Mouse (Mus musculus) forebrain, embryonic 13.5 days (tissue): ENCODE measurements around the gene Acrbp. TPM values are rescaled to one million over a fixed set of nuclear protein-coding genes. Genes with fewer than 3 reads are reported as not detected.
A peak's percentile ranks its signal among the peaks of the same experiment; 100 is the strongest.
"Not testable (repeated sequence)": the region's sequence is repeated elsewhere in the genome, so short reads cannot be mapped to it uniquely, and the experiment has no call there.

Experiments used
- ATAC-seq: fragments of 200-750 bp; cut with Nextera tagmentation; 2 replicates; pipeline ENCODE4 v1.8.0; 2017
- H3K27ac ChIP-seq: fragments of 300-500 bp; sonication (generic); 2 replicates; pipeline ENCODE4 v1.5.1; 2015; ENCODE audit warnings: inconsistent platforms, mild to moderate bottlenecking, moderate library complexity
- H3K27me3 ChIP-seq: fragments of 300-500 bp; sonication (generic); 2 replicates; pipeline ENCODE4 v1.6.1; 2015; ENCODE audit warnings: mild to moderate bottlenecking, inconsistent platforms
- H3K36me3 ChIP-seq: fragments of 300-500 bp; sonication (generic); 2 replicates; pipeline ENCODE4 v1.6.1; 2015; ENCODE audit warnings: mild to moderate bottlenecking, inconsistent platforms; ENCODE audit not compliant: poor library complexity, severe bottlenecking
- H3K4me1 ChIP-seq: fragments of 300-500 bp; sonication (generic); 2 replicates; pipeline ENCODE4 v1.6.1; 2015; ENCODE audit warnings: inconsistent platforms
- H3K4me2 ChIP-seq: fragments of 300-500 bp; sonication (generic); 2 replicates; pipeline ENCODE4 v1.6.1; 2015; ENCODE audit warnings: inconsistent platforms, mild to moderate bottlenecking, moderate library complexity
- H3K4me3 ChIP-seq: fragments of 300-500 bp; sonication (generic); 2 replicates; pipeline ENCODE4 v1.5.1; 2015; ENCODE audit warnings: mild to moderate bottlenecking, inconsistent platforms
- H3K9ac ChIP-seq: fragments of 300-500 bp; sonication (generic); 2 replicates; pipeline ENCODE4 v1.6.1; 2015; ENCODE audit warnings: mild to moderate bottlenecking, inconsistent platforms
- H3K9me3 ChIP-seq: fragments of 300-500 bp; sonication (generic); replicated peaks from 2 replicates; pipeline ENCODE4 v1.6.1; 2016; ENCODE audit warnings: inconsistent platforms
- WGBS: fragments of 180-500 bp; shearing (Covaris S2); methylation state at CpG from one replicate; pipeline ENCODE4 v1.1.7; 2015; 5-methylcytosine and 5-hydroxymethylcytosine counted together
- polyA plus RNA-seq: library from polyadenylated mRNA; unstranded; fragments of >200 nt; fragmentation: Nextera tagmentation; extraction: Ambion mirVana; gene quantifications from 2 replicates; pipeline ENCODE4 v1.2.1, GENCODE M21; 2015

Acrbp gene
- 19.1 and 20.9 TPM in 2 replicates for polyA plus RNA-seq

DNA sequence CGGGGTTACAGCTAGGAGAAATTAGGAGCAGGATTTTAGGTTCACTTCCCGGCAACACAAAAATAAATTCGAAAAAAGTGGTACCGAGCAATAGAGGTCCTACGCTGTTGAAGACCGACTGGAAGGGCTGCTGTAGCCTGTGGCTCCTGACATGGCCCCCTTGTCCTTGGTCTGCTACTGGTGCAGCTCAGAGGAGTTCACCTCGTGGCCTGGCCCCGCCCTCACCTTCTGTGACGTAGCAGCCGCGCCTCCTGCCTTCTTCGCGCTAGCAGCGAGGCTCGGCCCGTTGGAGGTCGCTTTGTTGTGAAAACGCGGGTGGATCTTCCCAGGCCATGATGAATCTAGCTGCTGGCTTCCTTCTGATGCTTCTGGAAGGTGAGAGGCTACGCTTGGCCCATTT, at the start of gene Acrbp:
TSS of gene Acrbp (plus strand) at position 12 of the 400 bp plus-strand sequence.
- Histone ChIP-seq H3K36me3 (peaks cover 94% of the 10 kb centered on the region), H3K4me1 (no peaks in the 10 kb centered on the region), H3K4me2 (no peak within 1 kb of the TSS), H3K9me3 (no peaks in the 10 kb centered on the region), H3K4me3 (no peak within 1 kb of the TSS), H3K9ac (peak within 1 kb of the TSS; percentile 16; the same call in 1 of the 2 replicates), H3K27me3 (no peaks in the 10 kb centered on the region), H3K27ac (no peak within 1 kb of the TSS; the same call in 1 of the 2 replicates)
- no peak; the same call in 1 of the 2 replicates for ATAC-seq
- 34% methylated on average over 20 of the region's 20 CpGs for WGBS

DNA sequence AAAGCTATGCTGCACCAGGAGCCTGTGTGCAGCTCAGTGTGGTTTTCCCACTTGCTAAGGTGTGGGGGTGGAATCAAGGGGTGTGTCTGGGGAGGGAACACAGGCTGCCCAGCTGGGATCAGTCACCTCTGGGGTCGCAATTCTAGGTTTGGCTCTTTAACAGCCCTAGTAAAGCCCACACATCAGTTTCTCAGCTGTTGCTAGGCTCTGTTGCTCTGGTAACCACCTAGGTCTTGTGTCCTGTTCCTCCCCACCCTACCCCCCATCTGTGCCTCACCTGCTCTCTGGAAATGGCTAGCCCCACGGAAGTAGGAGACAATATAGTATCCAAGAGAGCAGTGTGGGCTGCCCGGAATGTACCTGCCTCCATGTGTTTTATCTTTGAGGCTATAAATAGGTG, 45.8 kb upstream of the Acrbp start:
- H3K4me2 ChIP-seq = no peak overlapping the region
- H3K27ac ChIP-seq = no peak overlapping the region
- ATAC-seq = no peak
- no peak overlapping the region for H3K9ac ChIP-seq
- peaks cover 12% of the 10 kb centered on the region for H3K4me1 ChIP-seq
- 58% methylated on average over 3 of the region's 3 CpGs for WGBS
- no peak overlapping the region for H3K4me3 ChIP-seq
- H3K27me3 ChIP-seq = peaks cover 45% of the 10 kb centered on the region
- H3K9me3 ChIP-seq = no peaks in the 10 kb centered on the region
- no peaks in the 10 kb centered on the region for H3K36me3 ChIP-seq

DNA sequence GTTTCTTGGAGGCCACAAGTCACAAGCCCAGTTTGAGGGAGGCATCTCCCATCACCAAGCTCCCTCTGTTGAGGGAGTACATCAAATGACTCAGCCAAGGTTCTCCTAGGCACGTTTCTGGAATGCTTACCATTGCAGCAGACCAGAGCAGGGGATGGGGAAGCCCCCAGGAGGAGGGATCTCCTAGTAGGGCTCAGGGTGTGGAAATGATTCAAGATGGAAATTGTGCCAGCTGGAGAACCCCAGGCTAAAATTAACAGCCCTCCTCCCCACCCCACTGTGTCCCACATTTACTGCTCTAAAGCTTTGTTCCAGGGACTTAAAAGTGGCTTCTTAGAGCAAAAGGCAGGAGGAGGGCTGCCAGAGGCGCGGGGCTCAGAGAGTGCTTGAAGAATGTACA, 44.4 kb upstream of the Acrbp start:
- 35% methylated on average over 3 of the region's 3 CpGs for WGBS
- no peak overlapping the region for H3K27ac ChIP-seq

DNA sequence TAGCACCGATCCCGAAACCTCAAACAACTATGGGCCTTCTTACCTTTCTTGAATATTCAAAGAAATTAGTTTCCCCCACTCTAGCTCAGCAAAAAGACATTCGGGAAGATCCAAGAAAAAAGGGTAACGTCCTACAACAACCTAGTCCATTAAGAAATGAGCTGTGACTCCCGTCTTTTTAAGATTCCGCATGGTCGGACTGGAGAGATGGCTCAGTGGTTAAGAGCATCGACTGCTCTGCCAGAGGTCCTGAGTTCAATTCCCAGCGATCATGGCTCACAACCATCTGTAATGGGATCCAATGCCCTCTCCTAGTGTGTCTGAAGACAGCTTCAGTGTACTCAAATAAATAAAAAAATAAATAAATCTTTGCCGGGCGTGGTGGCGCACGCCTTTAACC, 41.4 kb upstream of the Acrbp start:
- Histone ChIP-seq H3K27ac (peak overlapping the region; percentile 98), H3K27me3 (0 out of 2 replicates have a peak, but pooled peaks cover 4% of the 10 kb centered on the region), H3K4me3 (peak overlapping the region; percentile 72), H3K36me3 (peaks cover 22% of the 10 kb centered on the region), H3K4me2 (peak overlapping the region; percentile 93), H3K4me1 (peaks cover 42% of the 10 kb centered on the region), H3K9ac (peak overlapping the region; percentile 92), H3K9me3 (no peaks in the 10 kb centered on the region)
- WGBS = 46% methylated on average over 13 of the region's 13 CpGs
- ATAC-seq = no peak

More for the DNA sequence above, 44.4 kb upstream of the Acrbp start:
- no peaks in the 10 kb centered on the region for H3K36me3 ChIP-seq
- H3K4me2 ChIP-seq = no peak overlapping the region
- no peak for ATAC-seq
- H3K4me1 ChIP-seq = peaks cover 14% of the 10 kb centered on the region
- no peak overlapping the region for H3K4me3 ChIP-seq
- no peaks in the 10 kb centered on the region for H3K9me3 ChIP-seq
- H3K9ac ChIP-seq = no peak overlapping the region
- H3K27me3 ChIP-seq = peaks cover 32% of the 10 kb centered on the region

DNA sequence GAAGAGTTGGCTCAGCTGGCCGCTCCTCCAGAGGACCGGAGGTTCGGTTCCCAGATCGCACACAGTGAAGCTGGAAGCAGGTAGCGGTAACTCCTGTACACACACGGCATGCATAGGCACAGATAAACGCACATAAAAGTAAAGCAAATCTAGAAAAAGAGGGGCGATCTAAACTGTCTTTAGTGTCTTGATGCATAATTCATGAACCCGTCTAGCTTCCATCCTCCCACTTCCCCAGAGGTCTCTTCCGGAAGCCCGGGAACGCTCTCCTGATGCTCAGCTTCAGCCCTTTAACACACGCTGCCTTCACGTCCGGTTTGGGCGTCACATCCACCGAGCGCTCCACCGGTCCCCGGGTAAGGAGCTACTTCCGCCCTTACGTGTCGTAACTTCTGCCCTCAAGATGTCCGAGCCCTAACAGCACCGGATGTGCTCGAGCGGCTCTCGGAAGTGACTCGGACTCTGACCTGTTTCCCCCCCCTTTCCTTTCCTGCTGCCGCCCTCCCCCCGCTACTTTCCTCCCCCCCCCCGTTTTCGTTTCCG, 40.8 kb upstream of the Acrbp start:
- under 1% methylated on average over 34 of the region's 34 CpGs for WGBS
- Histone ChIP-seq H3K4me3 (peak overlapping the region; percentile 72), H3K9ac (peak overlapping the region; percentile 92), H3K4me1 (peaks cover 42% of the 10 kb centered on the region), H3K27me3 (no peaks in the 10 kb centered on the region), H3K9me3 (no peaks in the 10 kb centered on the region), H3K4me2 (peak overlapping the region; percentile 93), H3K36me3 (peaks cover 26% of the 10 kb centered on the region), H3K27ac (peak overlapping the region; percentile 98)
- ATAC-seq = peak; percentile 97

DNA sequence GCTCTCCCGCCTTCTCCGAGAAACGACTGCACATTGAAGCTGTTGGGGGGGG, 40.5 kb upstream of the Acrbp start, which contains the start of gene Zfp384:
TSS of gene Zfp384 (plus strand) at position 17 of the 52 bp plus-strand sequence.
- H3K4me1 ChIP-seq = peaks cover 42% of the 10 kb centered on the region
- 0% methylated on average over 3 of the region's 3 CpGs for WGBS

DNA sequence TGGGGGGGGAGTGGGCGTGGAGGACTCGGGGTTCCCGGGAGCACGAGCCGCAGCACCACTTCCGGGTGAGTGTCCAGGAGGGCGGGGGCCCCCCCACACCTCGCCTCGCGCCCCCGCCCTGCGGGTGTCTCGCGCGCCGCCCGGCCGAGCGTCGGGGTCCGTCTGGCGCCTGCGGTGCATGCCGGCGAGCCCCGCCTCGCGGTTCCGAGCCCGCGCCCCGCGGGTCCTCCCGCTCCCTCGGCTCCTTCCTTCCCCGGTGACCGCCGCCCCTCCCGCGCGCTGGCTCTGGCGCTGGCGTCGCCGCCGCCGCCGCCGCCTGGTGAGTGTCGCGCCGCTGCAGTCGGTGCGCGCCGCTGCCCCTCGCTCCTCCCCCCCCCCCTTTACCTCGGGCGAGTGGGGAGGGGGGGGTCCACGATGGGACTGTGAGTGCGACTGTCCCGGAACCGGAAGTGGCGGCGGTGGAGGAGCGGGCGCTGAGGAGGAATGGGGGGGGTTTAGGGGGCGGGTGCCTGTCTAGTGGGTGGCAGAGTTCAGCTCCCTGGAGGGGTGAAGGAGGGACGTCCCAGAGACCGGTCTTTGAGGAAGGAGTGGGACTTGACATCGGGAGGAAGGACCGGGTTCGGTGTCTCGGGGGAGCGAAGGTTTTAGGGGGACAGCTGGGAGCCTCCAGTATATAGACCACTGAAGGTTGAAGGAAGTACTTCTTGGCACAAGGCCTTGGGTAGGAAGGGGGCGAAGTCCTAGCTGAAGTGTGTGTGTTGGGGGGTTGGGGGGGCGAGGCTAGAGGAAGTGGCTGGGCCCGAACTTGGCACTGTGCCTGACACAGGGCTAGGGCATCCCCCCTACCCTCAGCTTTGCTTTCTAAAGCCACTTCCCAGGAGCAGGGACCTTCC, 40.1 kb upstream of the Acrbp start:
- no peaks in the 10 kb centered on the region for H3K27me3 ChIP-seq
- peaks cover 34% of the 10 kb centered on the region for H3K36me3 ChIP-seq
- no peaks in the 10 kb centered on the region for H3K9me3 ChIP-seq
- peak; percentile 83 for ATAC-seq
- H3K4me2 ChIP-seq = peak overlapping the region; percentile 93
- peak overlapping the region; percentile 72 for H3K4me3 ChIP-seq
- H3K9ac ChIP-seq = peak overlapping the region; percentile 92
- under 1% methylated on average over 52 of the region's 78 CpGs for WGBS
- peaks cover 42% of the 10 kb centered on the region for H3K4me1 ChIP-seq
- peak overlapping the region; percentile 98 for H3K27ac ChIP-seq

More for the DNA sequence above, 40.5 kb upstream of the Acrbp start, which contains the start of gene Zfp384:
- Histone ChIP-seq H3K27ac (peak within 1 kb of the TSS; percentile 98), H3K9me3 (no peaks in the 10 kb centered on the region), H3K36me3 (peaks cover 29% of the 10 kb centered on the region), H3K4me2 (peak within 1 kb of the TSS; percentile 93), H3K27me3 (no peaks in the 10 kb centered on the region), H3K9ac (peak within 1 kb of the TSS; percentile 92), H3K4me3 (peak within 1 kb of the TSS; percentile 72)
- no peak for ATAC-seq

DNA sequence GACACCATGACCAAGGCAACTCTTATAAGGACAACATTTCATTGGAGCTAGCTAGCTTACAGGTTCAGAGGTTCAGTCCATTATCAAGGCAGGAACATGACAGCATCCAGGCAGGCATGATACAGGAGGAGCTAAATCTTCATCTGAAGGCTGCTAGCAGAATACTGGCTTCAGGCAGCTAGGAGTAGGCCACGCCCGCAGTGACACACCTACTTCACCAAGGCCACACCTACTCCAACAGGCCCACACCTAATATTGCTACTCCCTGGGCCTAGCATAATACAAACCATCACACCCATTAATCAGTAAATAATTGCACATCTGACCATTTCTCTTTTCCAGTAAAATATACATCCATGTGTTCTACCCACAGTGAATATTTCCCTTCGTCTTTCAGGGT, 31.8 kb upstream of the Acrbp start:
- 95% methylated on average over 3 of the region's 3 CpGs for WGBS
- Histone ChIP-seq H3K4me1 (peaks cover 3% of the 10 kb centered on the region), H3K9ac (no peak overlapping the region), H3K4me3 (no peak overlapping the region), H3K27ac (no peak overlapping the region), H3K36me3 (peaks cover 80% of the 10 kb centered on the region), H3K4me2 (no peak overlapping the region), H3K27me3 (no peaks in the 10 kb centered on the region), H3K9me3 (no peaks in the 10 kb centered on the region)
- no peak for ATAC-seq

DNA sequence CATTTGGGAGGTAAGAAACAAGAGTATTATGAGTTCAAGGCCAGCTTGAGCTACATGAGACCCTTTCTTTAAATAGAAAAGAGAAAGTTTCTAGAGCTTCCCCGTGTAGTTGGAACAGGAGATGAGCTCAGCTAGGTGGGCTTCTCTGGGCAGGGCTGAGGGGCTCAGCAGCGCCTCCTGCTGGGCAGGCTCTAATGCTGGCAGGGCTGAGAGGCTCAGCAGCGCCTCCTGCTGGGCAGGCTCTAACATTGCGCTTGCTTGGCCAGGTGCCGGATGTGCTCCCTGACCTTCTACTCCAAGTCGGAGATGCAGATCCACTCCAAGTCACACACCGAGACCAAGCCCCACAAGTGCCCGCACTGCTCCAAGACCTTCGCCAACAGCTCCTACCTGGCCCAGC, 19.0 kb upstream of the Acrbp start:
- not testable (repeated sequence) for ATAC-seq, H3K4me3 ChIP-seq, H3K27ac ChIP-seq, H3K4me1 ChIP-seq, H3K4me2 ChIP-seq, H3K9ac ChIP-seq, H3K9me3 ChIP-seq, H3K27me3 ChIP-seq
- peaks cover 70% of the 10 kb centered on the region for H3K36me3 ChIP-seq
- WGBS = 45% methylated on average over 9 of the region's 9 CpGs

DNA sequence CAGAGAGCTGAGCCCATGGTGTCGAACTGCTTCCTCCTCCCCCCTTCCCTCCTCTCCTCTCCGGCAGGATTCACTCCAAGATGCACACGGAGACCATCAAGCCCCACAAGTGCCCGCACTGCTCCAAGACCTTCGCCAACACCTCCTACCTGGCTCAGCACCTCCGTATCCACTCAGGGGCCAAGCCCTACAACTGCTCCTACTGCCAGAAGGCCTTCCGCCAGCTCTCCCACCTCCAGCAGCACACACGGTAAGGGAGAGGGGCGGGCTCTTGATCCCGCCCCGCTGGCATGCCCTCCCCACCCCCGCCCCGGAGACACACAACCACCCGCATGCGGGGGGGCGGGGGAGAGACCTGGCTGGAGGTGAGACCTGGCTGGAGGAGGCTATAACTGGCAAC, 17.9 kb upstream of the Acrbp start:
- Histone ChIP-seq H3K4me2 (no peak overlapping the region), H3K27ac (no peak overlapping the region), H3K9ac (no peak overlapping the region), H3K27me3 (no peaks in the 10 kb centered on the region), H3K36me3 (peaks cover 71% of the 10 kb centered on the region), H3K9me3 (no peaks in the 10 kb centered on the region), H3K4me1 (no peaks in the 10 kb centered on the region), H3K4me3 (no peak overlapping the region)
- 94% methylated on average over 16 of the region's 16 CpGs for WGBS
- ATAC-seq = no peak

DNA sequence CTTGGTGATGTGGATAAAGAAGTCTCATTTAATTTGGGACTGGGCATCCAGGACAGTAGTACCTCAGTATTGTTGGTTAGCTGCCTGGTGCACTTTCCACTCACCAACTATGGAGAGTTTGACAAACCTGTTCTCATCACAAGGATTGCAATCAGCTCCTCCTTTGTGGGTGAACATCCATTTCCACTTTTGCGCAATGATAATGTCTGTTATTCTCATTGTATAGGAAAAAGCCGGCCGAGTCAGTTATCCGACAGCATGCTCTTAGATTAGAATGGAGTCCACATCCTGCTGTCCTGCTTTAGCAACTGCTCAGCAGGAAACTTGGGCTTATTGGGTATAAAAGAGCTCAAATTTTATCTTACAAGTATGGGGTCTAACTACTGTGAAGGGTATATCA, 10.8 kb upstream of the Acrbp start:
- ATAC-seq = no peak
- Histone ChIP-seq H3K36me3 (peaks cover 52% of the 10 kb centered on the region), H3K27me3 (no peaks in the 10 kb centered on the region), H3K9me3 (no peaks in the 10 kb centered on the region), H3K4me2 (peak overlapping the region; percentile 58), H3K4me1 (peaks cover 22% of the 10 kb centered on the region), H3K9ac (no peak overlapping the region), H3K4me3 (peak overlapping the region; percentile 78; the same call in 1 of the 2 replicates), H3K27ac (peak overlapping the region; percentile 31; the same call in 1 of the 2 replicates)
- 92% methylated on average over 4 of the region's 4 CpGs for WGBS

DNA sequence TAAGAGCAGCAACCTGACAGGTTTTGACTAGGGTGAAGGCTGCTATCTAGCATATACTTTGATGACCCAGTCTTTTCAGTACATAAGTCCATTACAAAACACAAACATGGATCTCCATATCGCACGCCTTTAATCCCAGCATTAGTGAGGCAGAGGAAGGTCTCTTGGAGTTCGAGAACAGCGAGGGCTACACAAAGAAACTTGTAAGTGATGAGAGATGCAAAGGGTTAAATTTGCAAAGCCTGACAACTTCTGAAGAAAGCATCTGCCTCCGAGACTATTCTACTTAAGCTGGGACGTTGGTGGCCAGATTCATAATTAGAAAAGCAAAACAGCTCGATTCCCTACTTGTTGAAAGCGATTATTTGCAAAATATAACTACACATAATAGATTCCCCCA, 10.4 kb upstream of the Acrbp start:
- Histone ChIP-seq H3K9ac (no peak overlapping the region; the same call in 1 of the 2 replicates), H3K36me3 (peaks cover 52% of the 10 kb centered on the region), H3K27me3 (no peaks in the 10 kb centered on the region), H3K4me2 (peak overlapping the region; percentile 58), H3K27ac (peak overlapping the region; percentile 31), H3K4me3 (peak overlapping the region; percentile 78), H3K4me1 (peaks cover 22% of the 10 kb centered on the region), H3K9me3 (no peaks in the 10 kb centered on the region)
- 7% methylated on average over 8 of the region's 8 CpGs for WGBS
- ATAC-seq = peak; percentile 7
